Mouse (Mus musculus) ovary, adult 10 weeks (tissue): Measurements from ENCODE around the gene Tmem102. TPM values are rescaled to one million over a fixed set of nuclear protein-coding genes. Genes with fewer than 3 reads are reported as not detected.

ENCODE experiments used
- polyA plus RNA-seq: library from polyadenylated mRNA; stranded (reverse); fragments of 350-450 nt; fragmentation: Illumina TruSeq; extraction: RNeasy Lipid Tissue Mini Kit (QIAGEN cat#74804); gene quantifications from one replicate; pipeline ENCODE4 v1.2.3, GENCODE M21; 2014

The Tmem102 gene
- polyA plus RNA-seq, result 1.2 TPM

DNA sequence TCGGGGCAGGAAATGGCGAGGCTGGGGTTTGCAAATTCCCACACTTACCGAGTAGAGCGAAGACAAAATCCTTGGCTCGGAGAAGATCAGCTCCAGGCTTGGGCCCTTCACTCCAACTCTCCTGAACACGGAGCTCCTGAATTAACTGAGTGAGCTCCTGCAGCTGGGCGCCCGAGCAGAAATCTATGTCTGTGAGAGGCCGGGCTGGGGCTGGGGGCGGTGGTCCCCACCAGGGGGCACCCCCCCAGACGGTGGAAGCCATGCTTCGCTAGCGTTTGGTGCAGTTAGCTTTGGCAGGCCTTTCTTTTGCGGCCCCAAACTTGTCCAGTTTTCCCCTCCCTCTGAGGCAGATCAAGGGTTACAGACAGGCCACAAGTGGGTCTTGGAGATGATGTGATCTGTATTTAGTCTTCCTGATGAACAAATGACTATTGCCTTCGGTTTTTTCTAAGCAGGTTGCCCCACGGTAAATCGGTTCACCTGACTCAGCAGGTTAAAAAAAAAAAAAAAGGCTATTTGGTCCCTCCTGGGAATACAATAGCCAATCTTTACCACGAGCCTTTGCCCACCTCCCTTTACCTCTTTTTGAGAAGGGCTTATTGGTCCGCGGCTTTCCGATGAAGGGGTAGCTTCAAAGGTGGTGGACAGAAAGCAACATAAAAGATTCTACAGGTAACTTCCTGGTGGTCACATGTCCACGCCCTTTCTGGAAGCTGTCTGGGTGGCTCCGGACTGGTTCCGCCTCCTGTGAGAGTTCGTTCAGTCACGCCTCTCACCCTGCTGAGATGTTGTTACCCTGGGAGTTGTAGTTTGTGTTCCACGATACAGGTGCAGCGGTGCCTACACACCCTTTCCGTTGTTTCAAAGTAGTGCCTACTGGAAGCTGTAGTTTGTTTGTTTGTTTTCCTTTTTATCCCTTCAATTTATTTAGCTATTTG lies at the start of gene Tmem102:
Tmem102 (minus strand) TSS at position 653 of the 938 bp plus-strand sequence.

DNA sequence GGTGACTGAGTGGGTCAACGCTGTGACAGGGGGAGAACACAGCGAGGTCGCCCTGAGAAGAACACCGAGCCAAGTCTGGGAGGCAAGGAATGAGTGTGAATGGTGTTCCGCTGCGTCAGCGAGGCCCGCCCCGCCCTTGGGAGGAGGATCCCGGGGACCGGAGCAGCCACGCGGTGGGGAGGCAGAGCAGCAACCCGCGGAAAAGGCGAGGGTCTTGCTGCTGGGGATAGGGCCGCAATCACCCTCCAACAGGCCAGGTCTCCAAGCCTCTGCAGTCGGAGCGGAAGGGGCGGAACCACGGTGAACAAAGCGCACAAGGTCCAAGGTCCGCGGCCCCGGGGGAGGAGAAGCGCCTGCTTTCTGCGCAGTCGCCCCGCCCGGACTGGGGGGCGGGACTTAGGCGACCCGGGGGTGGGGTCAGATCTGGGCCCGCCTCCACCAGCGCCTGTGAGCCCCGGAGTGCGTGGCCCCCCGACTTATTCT lies 40.8 kb upstream of the Tmem102 start, which contains the start of gene Plscr3:
Plscr3 (plus strand) TSS at position 179 of the 483 bp plus-strand sequence.

DNA sequence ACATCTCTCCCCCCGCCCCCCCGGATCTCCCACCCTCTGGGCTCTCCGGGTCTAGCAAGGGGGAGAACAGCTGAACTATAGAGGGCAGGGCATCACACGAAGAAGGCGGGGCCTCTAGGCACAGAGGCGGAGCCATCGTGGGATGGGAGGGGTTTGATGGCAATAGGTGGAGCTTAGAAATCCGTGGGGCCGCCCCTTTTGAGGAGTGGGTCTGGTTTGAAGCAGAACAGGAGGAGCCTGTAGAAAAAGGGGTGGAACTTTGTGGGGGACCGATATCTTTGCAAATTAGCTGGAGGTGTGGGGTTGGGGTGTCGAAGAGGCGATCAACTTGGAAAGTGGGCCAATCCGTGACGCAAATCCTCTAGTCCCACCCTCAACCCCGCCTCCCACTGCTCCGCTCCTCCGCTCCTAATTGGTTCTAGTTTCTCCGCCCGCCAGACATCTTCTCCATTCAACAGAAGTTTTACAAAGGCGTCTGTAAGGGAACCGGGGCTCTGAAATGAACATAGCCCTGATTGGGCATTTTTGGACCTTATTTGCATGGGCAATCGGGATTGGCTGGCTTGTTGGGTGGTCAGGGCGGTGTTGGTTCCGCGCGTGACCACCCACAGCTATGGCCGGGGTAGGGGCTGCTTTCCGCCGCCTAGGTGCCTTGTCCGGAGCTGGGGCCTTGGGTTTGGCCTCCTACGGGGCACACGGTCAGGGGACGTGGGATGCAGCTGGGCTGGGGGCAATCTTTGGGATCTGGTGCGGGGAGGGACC lies 32.7 kb upstream of the Tmem102 start, which contains the start of gene Tmem256:
Tmem256 (plus strand) TSS at position 563 of the 762 bp plus-strand sequence.

DNA sequence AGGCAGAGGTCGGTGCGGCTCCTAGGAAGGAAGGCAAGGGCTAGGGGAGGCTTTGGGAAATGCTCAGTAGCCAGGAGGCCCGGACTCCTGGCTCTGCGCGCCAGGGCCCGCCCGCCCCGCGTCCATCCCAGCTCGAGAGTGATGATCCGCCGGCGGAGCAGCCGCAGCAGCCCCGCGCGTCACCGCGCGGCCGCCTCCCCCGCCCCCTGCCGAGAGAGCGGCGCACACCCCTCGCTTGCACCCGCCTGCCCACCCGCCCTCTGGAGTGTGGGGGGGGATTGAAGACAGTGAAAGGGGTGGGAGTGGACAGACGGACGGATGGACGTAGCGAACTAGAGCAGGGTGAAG lies 32.2 kb upstream of the Tmem102 start, which contains the start of gene Nlgn2:
Nlgn2 (minus strand) TSS at position 181 of the 348 bp plus-strand sequence.

GRCm38 (mm10) chr11:69822080-69822479 lies 16.7 kb upstream of the Tmem102 start, which contains the start of gene Spem1:
Gene Spem1, minus strand, starts transcription at chr11:69822180.

GRCm38 (mm10) chr11:69818365-69818764 lies 12.9 kb upstream of the Tmem102 start, which contains the start of gene Spem2:
Gene Spem2, minus strand, starts transcription at chr11:69818465.

GRCm38 (mm10) chr11:69815155-69815554 lies 9.7 kb upstream of the Tmem102 start, which contains the start of gene Gm39566:
Gene Gm39566, minus strand, starts transcription at chr11:69815298.

GRCm38 (mm10) chr11:69801379-69801977 lies 3.9 kb downstream of the Tmem102 start, which contains the start of gene Fgf11:
Gene Fgf11, minus strand, starts transcription at chr11:69801857.

DNA sequence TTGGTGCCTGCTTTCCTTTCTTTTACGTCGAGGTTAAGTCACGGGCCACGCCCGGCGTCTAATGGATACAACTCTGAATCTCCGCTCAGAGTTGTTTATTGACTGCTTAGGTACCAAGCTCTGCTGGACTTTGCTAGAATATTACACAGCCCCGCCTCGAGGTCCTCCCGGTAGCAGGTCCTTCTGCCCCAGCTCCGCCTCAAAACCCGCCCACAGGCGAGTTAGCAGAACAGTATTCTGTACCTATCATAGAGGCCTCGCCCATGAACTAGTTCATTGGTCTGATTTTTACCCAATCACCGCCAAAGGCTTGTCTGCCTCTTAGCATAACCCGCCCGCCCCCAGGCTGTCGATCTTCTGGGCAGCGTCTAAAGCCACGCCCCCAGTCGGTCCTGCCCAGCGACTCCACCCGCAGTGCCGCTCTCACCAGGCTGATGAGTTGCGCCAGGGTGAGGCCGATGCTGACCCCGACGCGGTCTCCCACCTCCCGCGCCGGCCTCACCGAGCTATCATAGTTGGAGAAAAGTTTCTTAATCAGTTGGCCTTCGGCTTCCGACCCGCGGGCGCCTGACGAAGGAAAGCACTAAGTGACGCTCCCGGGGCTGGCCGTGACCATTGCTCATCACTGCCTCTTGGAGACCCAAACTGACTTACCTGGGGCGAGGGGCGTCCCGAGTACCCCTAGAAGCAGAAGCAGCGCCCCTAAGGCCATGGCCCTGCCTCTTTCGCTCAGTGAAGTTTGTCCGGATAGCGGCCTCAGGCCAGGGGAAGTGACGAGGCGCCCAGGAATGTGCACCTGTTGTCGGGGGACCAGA lies 10.0 kb downstream of the Tmem102 start, which contains the start of gene Chrnb1:
Chrnb1 (minus strand) TSS at position 776 of the 815 bp plus-strand sequence.

GRCm38 (mm10) chr11:69765221-69766125 lies 40.0 kb downstream of the Tmem102 start, which contains the start of gene Zbtb4:
Gene Zbtb4, plus strand, starts transcription at chr11:69765912.

DNA sequence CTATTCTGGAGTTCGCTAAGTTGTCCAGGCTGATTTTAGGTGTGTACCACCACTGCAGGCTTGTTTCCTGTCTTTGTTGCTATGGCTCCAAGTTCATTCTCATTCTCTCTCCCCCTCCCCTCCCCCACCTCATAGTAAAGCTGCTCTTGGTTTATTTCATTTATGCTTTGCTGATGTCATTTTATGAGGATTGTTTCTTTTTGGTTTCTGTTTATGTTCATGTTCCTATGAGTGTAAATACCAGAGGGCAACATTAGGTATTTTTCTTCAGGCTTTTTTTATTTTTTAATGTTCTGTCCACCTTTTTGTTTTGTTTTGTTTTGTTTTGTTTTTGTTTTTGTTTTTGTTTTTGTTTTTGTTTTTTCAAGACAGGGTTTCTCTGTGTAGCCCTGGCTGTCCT lies 43.6 kb downstream of the Tmem102 start, which contains the start of gene Slc35g3:
Slc35g3 (minus strand) TSS at position 101 of the 400 bp plus-strand sequence.

GRCm38 (mm10) chr11:69758478-69758970 lies 46.9 kb downstream of the Tmem102 start, which contains the start of gene Polr2a:
Gene Polr2a, minus strand, starts transcription at chr11:69758637.

Other genes with a start within 250 kb of the Tmem102 start
- 1.6 TPM for gene Efnb3, start 245.4 kb downstream of the Tmem102 start, polyA plus RNA-seq
- gene Wrap53, start 225.4 kb downstream of the Tmem102 start, polyA plus RNA-seq, result 1.1 TPM
- gene Trp53, start 225.3 kb downstream of the Tmem102 start, polyA plus RNA-seq, result 9.2 TPM
- gene Atp1b2, start 199.7 kb downstream of the Tmem102 start, polyA plus RNA-seq, result 165 TPM
- gene Shbg, start 187.7 kb downstream of the Tmem102 start, polyA plus RNA-seq, result 0.66 TPM
- gene Sat2, start 183.6 kb downstream of the Tmem102 start, polyA plus RNA-seq, result 4.7 TPM
- gene Fxr2, start 172.6 kb downstream of the Tmem102 start, polyA plus RNA-seq, result 11.1 TPM
- gene Sox15, start 150.3 kb downstream of the Tmem102 start, polyA plus RNA-seq, result not detected
- 13.0 TPM for gene Mpdu1, start 143.0 kb downstream of the Tmem102 start, polyA plus RNA-seq
- gene Cd68, start 139.5 kb downstream of the Tmem102 start, polyA plus RNA-seq, result 9.4 TPM
- 723 TPM for gene Eif4a1, start 133.2 kb downstream of the Tmem102 start, polyA plus RNA-seq
- 55.2 TPM for gene Senp3, start 123.5 kb downstream of the Tmem102 start, polyA plus RNA-seq
- gene Tnfsf13, start 119.8 kb downstream of the Tmem102 start, polyA plus RNA-seq, result 10.7 TPM
- 4.0 TPM for gene Tnfsf12, start 109.8 kb downstream of the Tmem102 start, polyA plus RNA-seq
- gene Tnfsfm13, start 109.5 kb downstream of the Tmem102 start, polyA plus RNA-seq, result 2.3 TPM
- 38.0 TPM for gene Polr2a, start 47.0 kb downstream of the Tmem102 start, polyA plus RNA-seq
- 0.48 TPM for gene Slc35g3, start 43.7 kb downstream of the Tmem102 start, polyA plus RNA-seq
- 26.4 TPM for gene Zbtb4, start 39.7 kb downstream of the Tmem102 start, polyA plus RNA-seq
- gene Chrnb1, start 9.7 kb downstream of the Tmem102 start, polyA plus RNA-seq, result 3.4 TPM
- 7.0 TPM for gene Fgf11, start 3.8 kb downstream of the Tmem102 start, polyA plus RNA-seq
- not detected for gene Gm39566, start 9.7 kb upstream of the Tmem102 start, polyA plus RNA-seq
- gene Spem2, start 12.8 kb upstream of the Tmem102 start, polyA plus RNA-seq, result not detected
- gene Spem1, start 16.6 kb upstream of the Tmem102 start, polyA plus RNA-seq, result not detected
- 1.4 TPM for gene Nlgn2, start 32.2 kb upstream of the Tmem102 start, polyA plus RNA-seq
- gene Tmem256, start 32.9 kb upstream of the Tmem102 start, polyA plus RNA-seq, result 16.6 TPM
- gene Plscr3, start 40.8 kb upstream of the Tmem102 start, polyA plus RNA-seq, result 1.2 TPM
- gene Tnk1, start 53.1 kb upstream of the Tmem102 start, polyA plus RNA-seq, result 0.26 TPM
- not detected for gene Tmem95, start 72.4 kb upstream of the Tmem102 start, polyA plus RNA-seq
- 2.4 TPM for gene Kctd11, start 75.8 kb upstream of the Tmem102 start, polyA plus RNA-seq
- gene Acap1, start 89.9 kb upstream of the Tmem102 start, polyA plus RNA-seq, result not detected
- gene 2810408A11Rik, start 95.4 kb upstream of the Tmem102 start, polyA plus RNA-seq, result 2.4 TPM
- 4.1 TPM for gene Neurl4, start 95.4 kb upstream of the Tmem102 start, polyA plus RNA-seq
- 21.7 TPM for gene Gps2, start 108.3 kb upstream of the Tmem102 start, polyA plus RNA-seq
- gene Eif5a, start 116.3 kb upstream of the Tmem102 start, polyA plus RNA-seq, result 199 TPM
- gene Ybx2, start 130.2 kb upstream of the Tmem102 start, polyA plus RNA-seq, result 6.4 TPM
- 0.63 TPM for gene Slc2a4, start 142.6 kb upstream of the Tmem102 start, polyA plus RNA-seq
- gene Cldn7, start 159.2 kb upstream of the Tmem102 start, polyA plus RNA-seq, result 2.6 TPM
- gene Ctdnep1, start 175.5 kb upstream of the Tmem102 start, polyA plus RNA-seq, result 63.2 TPM
- gene Elp5, start 176.9 kb upstream of the Tmem102 start, polyA plus RNA-seq, result 5.8 TPM
- gene Gabarap, start 185.5 kb upstream of the Tmem102 start, polyA plus RNA-seq, result 449 TPM
- 24.2 TPM for gene Phf23, start 190.2 kb upstream of the Tmem102 start, polyA plus RNA-seq
- 1.8 TPM for gene Dvl2, start 195.0 kb upstream of the Tmem102 start, polyA plus RNA-seq
- 5.8 TPM for gene Acadvl, start 209.8 kb upstream of the Tmem102 start, polyA plus RNA-seq
- gene Dlg4, start 211.3 kb upstream of the Tmem102 start, polyA plus RNA-seq, result 1.7 TPM
- gene Asgr1, start 248.5 kb upstream of the Tmem102 start, polyA plus RNA-seq, result not detected